Mouse (Mus musculus) layer of hippocampus, postnatal 10 days (tissue): ENCODE data around the gene Gpr152. TPM values are rescaled to one million over a fixed set of nuclear protein-coding genes. Genes with fewer than 3 reads are reported as not detected.
A peak's percentile ranks its signal among the peaks of the same experiment; 100 is the strongest.

Source experiments
- DNase-seq, 2 experiments: peaks; one replicate each; pipeline ENCODE4 v3.0.0; 2021; ENCODE audit warnings: low spot score in 2 of 2
- long read RNA-seq: library from polyadenylated mRNA; stranded (forward); transcript quantifications from one replicate; pipeline ENCODE4 v2.0.0, GENCODE M21; 2023
- total RNA-seq, 2 experiments: library from RNA; stranded (reverse); gene quantifications; 2 replicates each; pipeline ENCODE4 v1.2.3; 2021

Gene Gpr152
- total RNA-seq: not detected
- long read RNA-seq: 0 reads

GRCm38 (mm10) chr19:4139446-4139845 is at the start of gene Gpr152:
TSS of gene Gpr152 (plus strand) at chr19:4139787.
- no peak for DNase-seq

GRCm38 (mm10) chr19:4090446-4090845 is 49.1 kb upstream of the Gpr152 start:
- DNase-seq: no peak

GRCm38 (mm10) chr19:4091383-4091782 is 48.2 kb upstream of the Gpr152 start:
- DNase-seq: no peak

GRCm38 (mm10) chr19:4092750-4093149 is 46.8 kb upstream of the Gpr152 start:
- no peak for DNase-seq

- no peak for DNase-seq
Observed at GRCm38 (mm10) chr19:4093772-4094171, 45.8 kb upstream of the Gpr152 start.

GRCm38 (mm10) chr19:4094348-4094747 is 45.2 kb upstream of the Gpr152 start:
- DNase-seq: no peak

- no peak for DNase-seq
Observed at GRCm38 (mm10) chr19:4094774-4095303, 44.7 kb upstream of the Gpr152 start.

GRCm38 (mm10) chr19:4095802-4096201 is 43.8 kb upstream of the Gpr152 start:
- DNase-seq: no peak

GRCm38 (mm10) chr19:4096642-4097440 is 42.7 kb upstream of the Gpr152 start, which contains the start of gene Cdk2ap2:
TSS of gene Cdk2ap2 (plus strand) at chr19:4097182.
- peak; percentile 100 for DNase-seq

GRCm38 (mm10) chr19:4097441-4097825 is 42.2 kb upstream of the Gpr152 start:
- no peak for DNase-seq

- DNase-seq: no peak
Observed at GRCm38 (mm10) chr19:4098426-4098825, 41.2 kb upstream of the Gpr152 start.

- peak; percentile 90 to 91 for DNase-seq
Observed at GRCm38 (mm10) chr19:4099056-4099455, 40.5 kb upstream of the Gpr152 start.

GRCm38 (mm10) chr19:4099837-4100717 is 39.5 kb upstream of the Gpr152 start, which contains the start of gene Pitpnm1:
TSS of gene Pitpnm1 (plus strand) at chr19:4099998.
- DNase-seq: peak; percentile 51 to 60

GRCm38 (mm10) chr19:4100718-4101261 is 38.8 kb upstream of the Gpr152 start:
- peak; percentile 68 to 77 for DNase-seq

- no peak for DNase-seq
Observed at GRCm38 (mm10) chr19:4101466-4101865, 38.1 kb upstream of the Gpr152 start.

- no peak for DNase-seq
Observed at GRCm38 (mm10) chr19:4102049-4102448, 37.5 kb upstream of the Gpr152 start.

GRCm38 (mm10) chr19:4102626-4103025 is 37.0 kb upstream of the Gpr152 start:
- no peak for DNase-seq

GRCm38 (mm10) chr19:4103294-4103693 is 36.3 kb upstream of the Gpr152 start:
- DNase-seq: no peak

- DNase-seq: no peak
Observed at GRCm38 (mm10) chr19:4103792-4104191, 35.8 kb upstream of the Gpr152 start.

GRCm38 (mm10) chr19:4104675-4105194 is 34.9 kb upstream of the Gpr152 start:
- no peak for DNase-seq

GRCm38 (mm10) chr19:4106654-4107053 is 32.9 kb upstream of the Gpr152 start:
- DNase-seq: no peak
